Mouse (Mus musculus): ENCODE measurements at regions not wholly inside any gene's neighbourhood (a gene's known extent, or its start where the extent isn't known, plus 50 kb on each side); places are given as distances from the start of the nearest gene placed in this dataset.

GRCm38 (mm10) chr8:47769452-47769851, 52.5 kb upstream of the Cldn24 start:
- Histone ChIP-seq H3K27me3 (ENCODE audit: control insufficient read depth, insufficient read depth, low read length) (no peaks in the 10 kb centered on the region), H3K4me3 (replicated peaks; ENCODE audit: low read length) (no peak overlapping the region), H3K9me3 (ENCODE audit: control insufficient read depth, low read length) (no peaks in the 10 kb centered on the region), H3K4me2 (replicated peaks) (no peak overlapping the region), H3K36me3 (replicated peaks; ENCODE audit: control insufficient read depth, insufficient read depth) (no peaks in the 10 kb centered on the region), H3K9ac (no peak overlapping the region), H3K4me1 (replicated peaks; ENCODE audit: control insufficient read depth, insufficient read depth, low read length) (0 out of 2 replicates have a peak, but pooled peaks cover 4% of the 10 kb centered on the region), H3K27ac (no peak overlapping the region)
- no peak for ATAC-seq (ENCODE audit: low FRiP score)
- no peak for DNase-seq (ENCODE audit: low spot score)
- 89% methylated on average over 5 of the region's 5 CpGs for WGBS

GRCm38 (mm10) chr8:47768751-47769150, 53.2 kb upstream of the Cldn24 start:
- Histone ChIP-seq H3K36me3 (replicated peaks; ENCODE audit: control insufficient read depth, insufficient read depth) (no peaks in the 10 kb centered on the region), H3K9me3 (ENCODE audit: control insufficient read depth, low read length) (no peaks in the 10 kb centered on the region), H3K4me1 (replicated peaks; ENCODE audit: control insufficient read depth, insufficient read depth, low read length) (peaks cover 11% of the 10 kb centered on the region; the same call in 1 of the 2 replicates), H3K27me3 (ENCODE audit: control insufficient read depth, insufficient read depth, low read length) (no peaks in the 10 kb centered on the region), H3K4me2 (replicated peaks) (no peak overlapping the region), H3K27ac (no peak overlapping the region), H3K4me3 (replicated peaks; ENCODE audit: low read length) (no peak overlapping the region), H3K9ac (no peak overlapping the region)
- no peak for ATAC-seq (ENCODE audit: low FRiP score)
- WGBS = 86% methylated on average over 8 of the region's 8 CpGs
- DNase-seq (ENCODE audit: low spot score) = no peak

- WGBS = 43% methylated on average over 15 of the region's 15 CpGs
- ATAC-seq (ENCODE audit: low FRiP score) (no peak), DNase-seq (ENCODE audit: low spot score) (no peak)
- Histone ChIP-seq H3K9ac (no peak overlapping the region), H3K4me1 (replicated peaks; ENCODE audit: control insufficient read depth, insufficient read depth, low read length) (peaks cover 18% of the 10 kb centered on the region; the same call in 1 of the 2 replicates), H3K9me3 (ENCODE audit: control insufficient read depth, low read length) (no peaks in the 10 kb centered on the region), H3K36me3 (replicated peaks; ENCODE audit: control insufficient read depth, insufficient read depth) (no peaks in the 10 kb centered on the region), H3K4me3 (replicated peaks; ENCODE audit: low read length) (no peak overlapping the region), H3K27me3 (ENCODE audit: control insufficient read depth, insufficient read depth, low read length) (no peaks in the 10 kb centered on the region), H3K27ac (no peak overlapping the region), H3K4me2 (replicated peaks) (peak overlapping the region; percentile 30)
These were observed 50.7 kb upstream of the Cdkn2aip start for GRCm38 (mm10) chr8:47764480-47764879.

- Histone ChIP-seq H3K27me3 (ENCODE audit: control insufficient read depth, insufficient read depth, low read length) (no peaks in the 10 kb centered on the region), H3K9ac (no peak overlapping the region), H3K36me3 (replicated peaks; ENCODE audit: control insufficient read depth, insufficient read depth) (no peaks in the 10 kb centered on the region), H3K9me3 (ENCODE audit: control insufficient read depth, low read length) (no peaks in the 10 kb centered on the region), H3K27ac (no peak overlapping the region), H3K4me3 (replicated peaks; ENCODE audit: low read length) (no peak overlapping the region), H3K4me1 (replicated peaks; ENCODE audit: control insufficient read depth, insufficient read depth, low read length) (peaks cover 18% of the 10 kb centered on the region; the same call in 1 of the 2 replicates), H3K4me2 (replicated peaks) (peak overlapping the region; percentile 30)
- 42% methylated on average over 11 of the region's 11 CpGs for WGBS
- no peak for ATAC-seq (ENCODE audit: low FRiP score)
- DNase-seq (ENCODE audit: low spot score) = no peak
These were observed 50.3 kb upstream of the Cdkn2aip start for GRCm38 (mm10) chr8:47764068-47764467.

All from hindbrain, embryonic 14.5 days (tissue).